ENCODE assay signal across 8 mouse cellular contexts in genomic region chr5:43515401-43515976, GRCm38 (mm10). TPM values are rescaled to one million over a fixed set of nuclear protein-coding genes. Genes with fewer than 3 reads are reported as not detected.
A peak's percentile ranks its signal among the peaks of the same experiment; 100 is the strongest.
DNase-seq lines count a peak whose midpoint lies in the region; ATAC-seq and TF ChIP-seq lines count a peak whose summit lies in the region.

TSS of gene C1qtnf7 (plus strand) at chr5:43515538.

- H3K27me3 ChIP-seq in kidney, adult 2 months (replicated peaks; ENCODE audit: control insufficient read depth, insufficient read depth, low read length): no peaks in the 10 kb centered on the region
- no peaks in the 10 kb centered on the region for H3K27me3 ChIP-seq in lung, embryonic 16.5 days (ENCODE audit: control insufficient read depth, insufficient read depth, low read depth, low read length)
- no peaks in the 10 kb centered on the region for H3K27me3 ChIP-seq in hindbrain, embryonic 11.5 days (ENCODE audit: control insufficient read depth, insufficient read depth, low read length)

- DNase-seq in kidney, adult 2 months: no peak
- DNase-seq in kidney, adult 8-10 months: no peak
- DNase-seq in embryo, embryonic 10.5 days (ENCODE audit: low spot score): peak; percentile 42
- DNase-seq in heart, postnatal 10 days: peak; percentile 23 to 30
- no peak for DNase-seq in adrenal gland, adult 8-10 months
- DNase-seq in hindbrain, embryonic 11.5 days (ENCODE audit: low spot score): no peak
- DNase-seq in thymus, adult 18-20 months: no peak

- peak within 1 kb of the TSS; percentile 24; the same call in 1 of the 2 replicates for H3K4me3 ChIP-seq in kidney, adult 2 months (ENCODE audit: insufficient read depth, low read depth, low read length)
- peak within 1 kb of the TSS; percentile 49 for H3K4me3 ChIP-seq in lung, embryonic 16.5 days (ENCODE audit: low read length)
- no peak within 1 kb of the TSS for H3K4me3 ChIP-seq in hindbrain, embryonic 11.5 days (ENCODE audit: low read depth, low read length)

- peak; percentile 49 for ATAC-seq in lung, embryonic 16.5 days (ENCODE audit: low read depth)
- no peak for ATAC-seq in hindbrain, embryonic 11.5 days (ENCODE audit: low FRiP score)

- no peaks in the 10 kb centered on the region for H3K4me1 ChIP-seq in kidney, adult 2 months (ENCODE audit: control insufficient read depth, insufficient read depth, low read length)
- peaks cover 14% of the 10 kb centered on the region for H3K4me1 ChIP-seq in lung, embryonic 16.5 days (replicated peaks; ENCODE audit: control insufficient read depth, insufficient read depth, low read length)
- no peaks in the 10 kb centered on the region for H3K4me1 ChIP-seq in hindbrain, embryonic 11.5 days (replicated peaks; ENCODE audit: control insufficient read depth, insufficient read depth, low read length)

- H3K9ac ChIP-seq in lung, embryonic 16.5 days (ENCODE audit: low read length): peak within 1 kb of the TSS; percentile 58
- H3K9ac ChIP-seq in hindbrain, embryonic 11.5 days (ENCODE audit: low read depth, low read length): no peak within 1 kb of the TSS

- intact Hi-C loops in heart, postnatal 10 days (cut with DNase I): no loop called here

- no peak for TF ChIP-seq POLR2A in kidney, adult 2 months (IDR thresholded peaks at IDR 0.05; ENCODE audit: low read depth, low read length)

- no peaks in the 10 kb centered on the region for H3K9me3 ChIP-seq in lung, embryonic 16.5 days (ENCODE audit: control insufficient read depth, low read length)
- H3K9me3 ChIP-seq in hindbrain, embryonic 11.5 days (ENCODE audit: control insufficient read depth, low read length): no peaks in the 10 kb centered on the region

- peak within 1 kb of the TSS; percentile 45 for H3K27ac ChIP-seq in kidney, adult 2 months (ENCODE audit: insufficient read depth, low read depth, low read length)
- peak within 1 kb of the TSS; percentile 92 for H3K27ac ChIP-seq in lung, embryonic 16.5 days (ENCODE audit: low read length)
- H3K27ac ChIP-seq in hindbrain, embryonic 11.5 days (ENCODE audit: low read depth, low read length): no peak within 1 kb of the TSS

- WGBS in kidney, adult 2 months: 24% methylated on average over 15 of the region's 15 CpGs
- 6% methylated on average over 15 of the region's 15 CpGs for WGBS in lung, embryonic 16.5 days
- WGBS in hindbrain, embryonic 11.5 days: 64% methylated on average over 15 of the region's 15 CpGs

- no peaks in the 10 kb centered on the region for H3K36me3 ChIP-seq in kidney, adult 2 months (ENCODE audit: control insufficient read depth, insufficient read depth, low read length)
- H3K36me3 ChIP-seq in lung, embryonic 16.5 days (ENCODE audit: control insufficient read depth, insufficient read depth, low read length): no peaks in the 10 kb centered on the region
- no peaks in the 10 kb centered on the region for H3K36me3 ChIP-seq in hindbrain, embryonic 11.5 days (ENCODE audit: control insufficient read depth, insufficient read depth, low read length)

- peak within 1 kb of the TSS; percentile 56 for H3K4me2 ChIP-seq in lung, embryonic 16.5 days (ENCODE audit: low read depth, low read length)
- no peak within 1 kb of the TSS for H3K4me2 ChIP-seq in hindbrain, embryonic 11.5 days (replicated peaks; ENCODE audit: low read depth, low read length)

- no peak for TF ChIP-seq CTCF in kidney, adult 2 months (conservative IDR thresholded peaks at IDR 0.05; ENCODE audit: insufficient read depth, insufficient read length, low read depth, low read length)

RNA-seq across cellular contexts. Expression of gene C1qtnf7, which starts in this region (rescaled TPM):
- polyA plus RNA-seq in kidney, adult 2 months (2012; rRNA removed): 4.0 and 4.3 TPM in 2 replicates
- 10 to 100 TPM; 13.2 to 13.9 TPM for total RNA-seq in heart, postnatal 10 days (2021)
- polyA plus RNA-seq in lung, embryonic 16.5 days (2015; fragmentation: Nextera tagmentation; extraction: Ambion mirVana): 45.5 and 47.8 TPM in 2 replicates
- 1 to 10 TPM; 5.1 to 7.2 (median 6.3) TPM for total RNA-seq in adrenal gland, adult 8-10 months (2022)
- polyA plus RNA-seq in hindbrain, embryonic 11.5 days (2014; fragmentation: Nextera tagmentation; extraction: Ambion mirVana): 1.1 and 1.3 TPM in 2 replicates

Comparison
In these comparisons a context has a peak if more than half of its experiments do, and no peak if none do; other contexts are left out.
1. DNase-seq: peak in embryo, embryonic 10.5 days (single experiment) and heart, postnatal 10 days (2 of 2); none in kidney, adult 2 months (single experiment), kidney, adult 8-10 months (0 of 2), adrenal gland, adult 8-10 months (single experiment), hindbrain, embryonic 11.5 days (single experiment) and thymus, adult 18-20 months (0 of 2).